Mouse (Mus musculus) adrenal gland, adult 8-10 months (tissue): ENCODE measurements around the gene Caskin2. TPM values are rescaled to one million over a fixed set of nuclear protein-coding genes. Genes with fewer than 3 reads are reported as not detected.
A peak's percentile ranks its signal among the peaks of the same experiment; 100 is the strongest.

Source experiments
- DNase-seq: peaks from one replicate; pipeline ENCODE4 v3.0.0; 2022
- total RNA-seq, 4 experiments: library from RNA; stranded (reverse); gene quantifications; 2 replicates each; pipeline ENCODE4 v1.2.4; 2022

Gene Caskin2
- total RNA-seq, 4 experiments from 2014 or later, result 60.6 to 97.3 (median 78.2) TPM

DNA sequence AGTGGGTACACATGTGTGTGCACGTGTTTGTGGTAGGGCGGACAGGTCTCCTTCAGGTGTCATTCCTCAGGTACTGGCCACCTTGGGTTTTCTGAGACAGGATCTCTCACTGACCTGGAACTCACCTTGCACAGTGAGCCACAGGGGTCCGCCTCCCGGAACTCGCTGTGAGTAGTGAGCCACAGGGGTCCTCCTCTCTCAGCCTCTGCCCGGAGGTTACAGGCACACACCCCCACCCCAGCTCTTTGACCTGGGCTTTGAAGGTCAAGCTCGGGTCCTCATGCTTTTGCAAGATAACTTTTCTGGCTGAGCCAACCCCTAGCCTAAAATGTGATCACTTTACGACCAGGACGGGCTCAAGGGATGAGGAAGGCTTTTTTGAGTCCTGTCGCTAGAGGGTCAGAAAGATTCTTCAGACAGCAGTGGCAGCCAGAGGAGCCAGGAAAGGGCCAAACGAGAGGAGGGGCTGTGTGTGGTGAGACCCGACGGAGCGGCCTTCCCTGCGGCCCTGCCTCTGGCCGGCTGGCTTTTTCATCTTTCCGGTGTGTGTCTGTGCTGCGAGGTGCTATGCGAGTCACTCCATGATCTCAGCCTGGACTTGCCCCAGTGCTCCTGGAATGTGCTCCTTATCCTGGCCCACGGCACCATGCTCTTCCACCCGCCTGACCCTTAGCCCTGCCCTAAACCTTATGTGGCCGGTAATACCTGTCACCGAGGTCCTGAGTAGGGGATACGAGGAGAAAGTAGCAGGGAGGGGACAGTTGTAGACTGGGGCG, 17.3 kb upstream of the Caskin2 start:
- no peak for DNase-seq

DNA sequence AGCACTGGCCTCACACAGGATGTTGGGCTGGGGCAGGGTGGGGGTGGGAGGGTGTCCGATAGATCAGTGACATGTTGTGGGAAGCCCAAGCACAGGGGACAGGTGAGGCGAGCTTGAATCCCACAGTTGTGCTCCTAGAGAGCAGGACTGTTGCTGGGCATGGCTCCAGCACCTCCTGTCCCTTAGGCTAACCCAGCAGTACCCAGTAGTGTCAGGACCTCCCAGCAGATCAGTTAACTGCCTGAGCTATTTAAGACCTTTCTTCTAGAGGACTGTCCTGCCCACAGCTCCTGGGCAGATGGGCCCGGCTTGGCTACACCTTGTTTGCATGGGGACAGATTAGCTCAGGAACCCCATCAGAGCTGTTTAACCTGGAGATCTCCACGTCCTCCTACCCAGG, 15.6 kb upstream of the Caskin2 start:
- DNase-seq, result no peak

DNA sequence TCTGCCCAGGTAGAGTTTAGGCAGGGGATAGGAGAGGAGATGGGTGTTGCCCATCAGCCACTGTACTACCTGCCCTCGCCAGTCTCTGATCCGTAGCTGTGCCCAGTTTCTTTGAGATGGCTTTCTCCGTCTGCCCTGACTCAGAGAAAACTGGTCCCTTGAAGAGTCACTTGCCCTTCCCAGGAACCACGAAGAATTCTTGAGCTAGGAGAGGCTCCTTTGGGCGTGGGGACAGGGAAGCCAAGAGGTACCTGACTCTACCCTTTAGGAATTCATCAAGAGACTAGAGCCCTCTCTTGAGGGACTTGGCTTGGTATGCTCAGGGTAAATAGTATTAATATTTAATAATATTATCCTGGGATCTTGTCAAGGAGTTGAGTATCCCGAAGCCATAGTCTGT, 14.2 kb upstream of the Caskin2 start:
- no peak for DNase-seq

DNA sequence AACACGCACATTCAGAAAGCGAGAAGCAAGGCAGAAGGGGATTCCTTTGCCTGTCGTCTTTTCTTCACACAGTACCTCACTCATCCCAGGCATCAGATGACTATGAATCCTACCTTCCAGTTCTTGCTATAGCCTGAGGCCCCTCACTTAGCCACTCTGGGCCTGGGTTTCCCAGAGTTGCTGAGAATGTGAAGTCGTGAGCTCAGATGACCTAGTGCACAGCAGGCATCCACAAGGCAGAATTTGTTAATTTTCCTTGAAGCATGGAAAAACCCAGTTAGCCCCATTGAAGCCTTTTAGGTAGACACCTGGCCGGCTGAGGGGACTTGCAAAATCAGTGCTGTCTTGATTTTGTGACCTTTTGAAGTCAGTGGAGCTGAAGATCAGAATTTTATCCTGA, 13.0 kb upstream of the Caskin2 start:
- DNase-seq, result no peak

DNA sequence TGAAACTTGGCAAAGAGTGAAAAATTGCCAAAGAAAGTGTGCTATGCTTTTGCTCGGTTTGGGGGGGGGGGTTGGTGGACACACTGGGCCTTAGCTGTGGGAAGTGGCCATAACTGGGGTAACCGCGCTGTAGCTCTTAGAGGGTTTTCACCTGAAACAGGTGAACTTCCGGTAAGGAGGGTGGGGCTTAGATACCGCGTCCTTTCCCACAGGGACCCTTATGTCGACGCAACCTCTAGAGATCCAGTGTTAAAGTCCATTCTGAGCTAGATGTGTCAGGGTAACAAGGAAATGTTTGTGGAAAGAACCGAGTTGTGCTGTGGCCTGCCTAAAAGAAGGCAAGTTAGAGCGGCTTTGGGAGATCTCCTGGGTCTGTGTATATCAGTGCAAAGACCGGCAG, 11.4 kb upstream of the Caskin2 start:
- DNase-seq, result no peak

DNA sequence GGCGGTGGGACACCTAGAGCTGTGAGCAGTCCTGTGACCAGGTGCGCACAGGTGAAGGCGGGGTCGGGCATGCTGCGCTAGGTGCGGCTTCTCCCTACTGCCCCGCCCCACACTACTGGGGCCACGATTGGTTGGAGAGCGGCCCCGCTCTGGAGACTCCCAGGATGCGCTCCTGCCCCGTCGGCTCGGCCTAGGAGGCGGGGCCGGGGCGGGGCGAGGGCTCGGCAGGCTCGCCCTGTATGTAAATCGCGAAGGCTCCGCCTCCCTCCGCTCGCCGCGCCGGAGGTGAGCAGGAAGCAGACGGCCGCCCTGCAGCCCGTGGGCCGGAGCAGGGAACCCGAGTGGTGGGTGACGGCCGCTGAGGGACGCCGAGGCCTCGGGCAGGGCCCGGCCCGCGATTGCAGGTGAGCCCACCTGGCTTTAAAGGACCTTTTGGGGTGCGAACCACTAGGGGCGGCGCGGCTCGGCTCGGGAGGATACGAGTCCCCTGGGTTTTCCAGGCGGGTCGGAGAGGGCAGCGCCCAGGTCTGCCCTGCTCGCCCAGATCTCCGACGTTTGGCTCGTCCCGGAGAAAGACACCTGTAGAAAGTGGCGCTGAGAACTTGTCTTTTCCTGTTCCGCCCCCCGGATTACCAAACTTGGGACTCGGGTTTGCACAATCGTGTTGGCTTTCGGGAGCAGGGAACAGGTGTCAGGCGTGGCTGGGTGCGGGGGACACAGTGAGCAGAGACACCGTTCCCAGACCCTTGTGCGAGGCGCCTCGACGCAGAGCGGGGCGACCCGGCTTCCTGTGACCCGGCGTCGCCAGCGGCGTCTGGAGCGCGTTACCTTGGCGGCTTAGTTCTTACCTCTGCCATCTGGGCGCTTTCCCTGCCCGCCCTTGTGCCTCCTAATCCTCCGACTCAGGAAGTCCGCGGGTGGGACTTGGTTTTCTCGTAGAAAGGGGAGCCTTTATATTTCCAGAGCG, 10.6 kb upstream of the Caskin2 start, which contains the start of gene Llgl2:
Llgl2 (plus strand) TSS at position 276 of the 967 bp plus-strand sequence.
- DNase-seq, result peak; percentile 77

DNA sequence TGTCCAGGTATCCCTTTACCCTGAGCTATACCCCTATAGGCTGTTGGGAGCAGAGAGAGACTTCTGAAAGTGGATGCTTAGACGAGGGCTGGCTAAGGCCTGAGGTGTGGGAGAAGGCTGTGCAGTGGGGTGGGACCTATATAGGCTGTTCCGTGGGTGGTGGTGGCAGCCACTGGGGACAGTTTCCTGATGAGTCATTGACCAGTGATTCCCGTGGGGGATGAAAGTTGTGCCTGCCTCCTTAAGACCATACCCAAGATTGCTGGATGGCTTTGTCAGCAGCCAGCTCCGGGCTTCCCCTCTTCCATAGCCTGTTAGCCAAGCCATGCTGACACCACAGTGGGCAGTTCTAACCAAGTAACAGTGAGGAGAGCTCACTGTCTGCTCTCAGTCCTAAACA, 7.6 kb upstream of the Caskin2 start:
- DNase-seq, result no peak

DNA sequence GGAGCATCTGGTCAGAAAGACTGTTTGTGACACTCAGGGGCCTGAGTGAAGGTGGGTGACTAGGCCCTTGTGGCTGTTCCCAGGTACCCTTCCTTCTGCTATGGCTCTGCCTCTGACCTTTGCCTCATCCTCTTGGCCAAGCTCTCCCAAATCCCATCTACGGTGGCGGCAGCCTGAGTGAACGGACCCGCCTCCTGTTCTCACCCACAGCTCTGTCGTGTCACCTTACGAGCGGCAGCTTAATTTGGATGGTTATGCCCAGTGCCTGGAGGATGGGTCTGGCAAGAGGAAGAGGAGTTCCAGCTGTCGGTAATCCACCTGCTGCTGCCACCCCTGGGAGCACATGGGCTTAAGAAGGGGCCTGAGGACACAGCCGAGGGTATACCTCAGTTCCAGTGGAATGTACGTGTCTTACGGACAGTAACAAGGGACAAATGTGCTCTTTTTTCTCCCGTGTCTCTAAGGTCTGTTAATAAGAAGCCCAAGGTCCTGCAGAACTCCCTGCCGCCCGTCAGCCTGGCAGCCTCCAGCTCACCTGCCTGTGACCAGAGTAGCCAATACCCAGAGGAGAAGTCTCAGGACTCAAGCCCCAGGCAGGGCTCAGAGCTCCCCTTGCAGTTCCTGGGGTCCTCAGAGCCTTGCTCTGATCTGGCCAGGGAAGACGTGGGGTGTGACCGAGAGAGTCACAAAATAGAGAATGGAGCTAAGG, 6.6 kb upstream of the Caskin2 start:
- no peak for DNase-seq

DNA sequence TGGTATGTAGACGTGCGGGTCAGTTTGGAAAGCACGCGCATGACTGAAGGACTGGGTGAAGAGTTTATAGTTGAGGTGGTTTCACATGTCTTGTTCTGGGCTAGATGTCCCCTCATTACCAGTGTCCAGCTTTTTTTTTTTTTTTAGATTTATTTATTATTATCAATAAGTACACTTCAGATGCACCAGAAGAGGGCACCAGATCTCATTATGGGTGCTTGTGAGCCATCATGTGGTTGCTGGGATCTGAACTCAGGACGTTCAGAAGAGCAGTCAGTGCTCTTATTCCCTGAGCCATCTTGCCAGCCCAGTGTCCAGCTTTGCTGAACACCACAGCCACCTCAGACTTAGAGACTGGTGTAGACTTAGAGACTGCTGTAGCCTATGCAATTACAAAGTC, 3.9 kb upstream of the Caskin2 start:
- no peak for DNase-seq

DNA sequence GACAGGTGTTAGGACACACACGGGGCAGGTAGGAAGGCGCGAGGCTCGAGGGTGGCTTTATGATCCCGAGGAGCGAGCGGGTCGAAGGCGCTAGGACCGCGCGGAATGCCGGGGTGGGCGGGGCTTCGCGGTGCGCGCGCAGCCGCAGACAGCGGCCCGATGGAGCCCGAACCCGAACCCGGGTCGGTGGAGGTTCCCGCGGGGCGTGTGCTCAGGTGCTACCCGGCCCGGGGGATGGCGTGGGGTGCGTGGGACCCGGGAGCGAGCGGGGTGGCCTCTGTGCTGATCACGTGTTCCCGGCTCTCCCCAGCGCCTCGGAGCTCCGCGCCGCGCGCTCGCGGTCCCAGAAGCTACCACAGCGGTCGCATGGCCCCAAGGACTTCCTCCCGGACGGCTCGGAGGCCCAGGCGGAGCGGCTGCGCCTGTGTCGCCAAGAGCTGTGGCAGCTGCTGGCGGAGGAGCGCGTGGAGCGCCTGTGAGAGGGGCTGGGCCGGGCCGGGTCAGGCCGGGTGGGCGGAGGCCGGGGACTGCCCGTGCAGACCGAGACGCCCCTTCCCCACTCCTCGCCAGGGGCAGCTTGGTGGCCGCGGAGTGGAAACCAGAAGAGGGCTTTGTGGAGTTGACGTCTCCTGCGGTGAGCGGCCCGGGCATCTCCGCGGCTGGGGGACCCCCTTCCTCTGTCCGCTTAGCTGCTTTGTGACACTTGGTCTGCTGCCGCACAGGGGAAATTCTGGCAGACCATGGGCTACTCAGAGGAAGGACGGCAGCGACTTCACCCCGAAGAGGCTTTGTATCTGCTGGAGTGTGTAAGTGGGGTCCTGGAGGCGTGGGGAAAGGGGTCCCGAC, 1.4 kb upstream of the Caskin2 start, which contains the start of gene Tsen54:
Tsen54 (plus strand) TSS at position 120 of the 846 bp plus-strand sequence.
- DNase-seq, result peak; percentile 75

DNA sequence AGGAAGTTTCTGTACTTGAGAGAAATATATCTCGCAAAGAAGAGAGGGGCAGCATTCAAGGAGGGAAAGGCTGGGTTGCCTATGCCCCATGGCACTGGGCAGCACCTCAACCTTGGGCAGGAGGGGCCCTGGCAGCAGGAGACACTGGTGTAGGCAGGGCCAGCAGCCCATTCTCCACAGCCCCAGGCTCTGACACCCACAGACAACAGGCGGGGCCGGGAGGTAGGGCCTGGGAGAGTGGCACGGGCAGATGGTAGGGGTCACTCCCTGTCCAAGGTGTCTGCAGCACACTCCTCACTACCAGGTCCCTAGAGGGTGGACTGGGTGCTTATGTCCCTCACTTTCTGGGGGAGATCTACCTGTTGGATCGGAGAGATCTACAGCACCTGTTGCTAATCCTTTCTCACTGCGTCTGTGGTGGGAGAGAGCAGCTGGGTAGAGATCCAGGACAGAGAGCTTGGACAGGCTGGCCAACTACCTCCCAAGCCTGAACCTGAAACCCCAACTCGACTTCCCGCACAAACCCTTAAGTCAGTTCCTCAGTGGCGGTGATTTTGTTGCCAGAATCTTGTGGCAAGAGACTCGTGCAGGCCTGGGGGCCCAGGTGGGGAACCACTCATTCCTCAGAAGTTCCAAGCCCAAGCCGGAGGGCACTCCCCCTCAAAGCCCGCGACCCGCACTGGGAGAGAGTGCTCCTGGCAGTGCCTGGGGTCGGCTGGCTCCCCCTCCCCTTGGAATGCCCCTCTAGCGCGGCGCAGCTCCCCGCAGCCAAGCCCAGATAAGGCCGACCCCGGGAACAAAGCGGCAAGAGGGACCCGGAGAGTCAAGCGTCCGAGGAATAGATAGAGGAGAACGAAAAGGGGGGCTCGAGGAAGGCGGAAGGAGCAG, 662 bp downstream of the Caskin2 start:
- peak; percentile 67 for DNase-seq

DNA sequence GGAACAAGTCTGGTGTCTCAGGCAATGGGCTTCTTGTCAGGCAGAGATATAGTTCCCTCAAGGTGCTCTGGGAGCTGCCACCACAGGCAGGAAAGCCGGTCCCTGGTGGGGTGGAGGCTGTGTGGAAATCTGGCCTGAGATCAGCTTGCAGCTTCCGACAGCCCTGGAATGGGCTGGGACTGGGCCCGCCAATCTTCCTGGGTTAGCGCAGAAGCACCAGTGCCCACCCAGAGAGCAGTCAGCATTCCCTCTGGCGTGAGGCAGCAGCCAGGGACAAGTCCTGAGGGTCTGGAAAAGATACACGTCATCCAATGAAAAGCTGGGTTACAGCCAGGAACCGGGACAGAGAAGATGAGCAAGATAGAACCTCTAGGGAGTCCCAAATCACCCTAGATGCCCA, 1.3 kb downstream of the Caskin2 start:
- DNase-seq, result peak; percentile 64

DNA sequence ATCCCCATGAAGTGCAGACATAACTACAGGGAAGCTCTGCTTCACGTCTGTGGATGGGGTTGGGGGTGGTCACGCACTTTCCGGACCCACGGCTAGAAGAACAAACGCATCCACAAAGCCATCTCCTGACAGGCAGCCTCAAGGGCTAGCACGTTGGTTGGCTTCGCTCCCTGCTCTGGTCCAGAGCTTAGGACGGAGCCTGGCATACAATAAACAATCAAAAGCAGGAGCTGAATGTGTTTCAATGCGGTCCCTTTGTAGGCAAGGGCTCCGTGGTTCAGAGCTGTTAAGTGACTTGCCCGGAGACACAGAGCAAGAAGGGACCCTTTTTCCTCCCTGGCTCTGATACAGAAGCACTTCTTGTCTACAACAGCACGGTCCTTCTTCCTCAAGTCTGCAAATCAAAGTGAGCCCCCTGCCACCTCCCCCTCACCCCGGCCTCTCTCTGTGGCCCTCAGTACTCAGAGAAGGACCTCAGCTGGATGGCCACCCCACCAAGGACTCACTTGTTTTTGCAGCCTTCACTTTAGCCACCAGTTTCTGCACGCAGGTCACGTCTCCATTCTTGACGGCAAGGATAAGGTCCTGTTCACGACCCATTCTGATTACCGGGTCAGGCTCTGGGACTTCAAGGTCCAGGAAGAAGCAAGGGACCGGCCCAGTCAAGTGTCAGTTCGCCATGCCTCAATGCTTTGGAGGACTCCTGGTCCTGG, 1.9 kb downstream of the Caskin2 start:
- no peak for DNase-seq

DNA sequence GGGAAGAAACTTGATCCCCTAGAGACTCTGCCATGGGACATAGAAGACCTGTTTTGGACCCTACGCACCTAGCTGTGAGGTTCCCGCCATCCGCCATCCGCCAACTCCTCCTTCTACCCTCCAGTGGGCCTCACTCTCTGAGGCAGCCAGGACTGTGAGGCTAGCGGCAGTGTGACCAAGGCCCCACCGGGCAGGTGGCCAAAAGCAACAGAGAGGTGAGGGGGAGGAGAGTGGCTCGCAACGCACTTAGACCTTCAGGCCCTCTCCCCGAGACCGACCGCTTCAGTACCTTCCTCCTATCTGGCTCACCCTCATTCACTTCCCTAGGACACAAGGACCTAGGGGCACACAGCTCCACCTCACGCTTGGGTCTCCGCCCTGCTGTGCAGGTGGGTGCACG, 3.1 kb downstream of the Caskin2 start:
- DNase-seq, result peak; percentile 86

DNA sequence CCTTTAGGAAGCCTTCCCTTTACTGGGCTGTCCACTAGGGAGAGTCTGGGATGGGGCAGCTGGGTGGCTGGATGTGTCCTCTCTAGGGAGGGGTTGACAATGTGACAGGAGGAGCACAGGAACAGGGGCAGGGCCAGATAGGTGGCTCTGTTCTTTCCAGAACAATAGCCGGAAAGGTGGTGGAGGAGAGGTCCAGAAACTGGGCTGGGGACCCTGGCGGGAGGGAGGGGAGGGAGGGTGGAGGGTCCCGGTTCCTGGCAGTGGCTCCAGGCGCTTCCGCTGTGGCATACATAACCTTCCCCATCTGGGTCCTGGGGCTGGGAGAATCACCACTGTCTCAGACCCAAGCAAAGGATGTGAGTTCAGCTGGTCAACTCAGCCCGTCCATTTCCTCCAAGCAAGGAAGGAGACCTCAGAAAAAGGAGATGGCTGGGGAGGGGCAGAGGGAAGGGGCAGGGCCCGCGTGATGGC, 4.1 kb downstream of the Caskin2 start:
- DNase-seq, result no peak

DNA sequence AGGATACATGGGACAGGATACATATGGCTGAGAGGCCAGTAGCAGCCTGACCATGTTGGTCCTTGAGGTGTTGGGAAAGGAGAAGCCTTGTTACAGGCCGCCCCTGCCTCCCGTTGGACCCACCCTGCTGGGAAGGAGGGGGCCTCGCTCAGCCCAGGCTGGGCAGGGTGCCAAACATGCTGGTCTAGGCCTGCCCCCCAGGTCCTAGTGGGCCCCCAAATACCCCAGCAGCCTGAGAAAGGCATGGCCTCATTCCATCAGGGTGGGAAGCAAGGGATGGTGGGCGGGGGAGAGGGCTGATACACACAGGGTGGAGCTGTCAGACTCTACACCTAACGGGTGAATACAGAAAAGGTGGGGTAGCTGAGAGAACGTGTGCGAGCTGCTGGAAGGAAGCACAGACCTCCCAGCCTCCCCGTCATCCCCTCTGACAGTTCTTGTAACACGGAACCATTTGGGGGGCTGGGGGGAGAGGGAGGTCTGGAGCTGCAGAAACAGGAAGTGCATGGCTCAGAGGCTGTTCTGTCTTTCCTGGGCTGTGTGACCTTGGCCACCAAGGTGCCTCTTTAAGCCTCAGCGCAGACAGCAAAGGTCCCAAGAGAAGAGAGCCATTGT, 4.6 kb downstream of the Caskin2 start:
- DNase-seq, result no peak

DNA sequence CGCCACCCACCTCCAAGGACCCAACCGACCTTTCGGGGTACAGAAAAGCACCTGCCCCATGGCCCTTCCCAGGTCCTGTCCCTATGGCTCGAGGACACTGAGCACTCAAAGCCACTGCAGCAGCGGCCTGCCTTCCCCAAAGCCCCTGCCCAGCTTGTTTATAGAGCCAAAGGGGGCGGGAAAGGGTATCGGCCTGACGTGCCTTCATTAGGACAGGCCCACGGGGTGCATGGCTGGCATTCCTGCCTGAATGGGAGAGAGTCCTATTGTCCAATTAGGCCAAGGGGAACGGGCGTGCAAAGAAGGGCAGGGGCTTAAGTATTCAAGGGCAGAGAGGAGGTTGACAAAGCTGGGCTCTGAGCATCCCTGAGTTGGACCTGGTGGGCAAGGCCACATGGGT, 5.5 kb downstream of the Caskin2 start:
- DNase-seq, result no peak

DNA sequence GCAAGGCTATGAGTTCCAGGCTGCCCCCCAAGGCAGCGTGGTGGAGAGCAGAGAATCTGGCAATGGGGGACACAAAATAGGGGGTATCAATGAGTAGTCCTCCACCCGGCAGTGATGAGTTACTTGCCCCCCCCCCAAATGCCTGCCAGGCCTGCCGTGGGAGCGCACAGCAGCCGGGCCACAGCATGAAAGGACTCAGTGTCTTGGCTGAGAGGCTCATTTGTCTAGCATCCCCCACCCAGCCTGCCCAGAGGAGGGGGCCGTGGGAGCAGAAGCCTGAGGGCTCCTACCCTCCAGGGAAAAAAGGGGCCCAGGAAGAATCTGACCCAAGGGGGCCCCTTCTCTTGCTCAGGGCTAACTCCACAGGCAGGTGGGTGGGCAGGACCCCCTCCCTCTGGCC, 6.1 kb downstream of the Caskin2 start:
- DNase-seq, result no peak

DNA sequence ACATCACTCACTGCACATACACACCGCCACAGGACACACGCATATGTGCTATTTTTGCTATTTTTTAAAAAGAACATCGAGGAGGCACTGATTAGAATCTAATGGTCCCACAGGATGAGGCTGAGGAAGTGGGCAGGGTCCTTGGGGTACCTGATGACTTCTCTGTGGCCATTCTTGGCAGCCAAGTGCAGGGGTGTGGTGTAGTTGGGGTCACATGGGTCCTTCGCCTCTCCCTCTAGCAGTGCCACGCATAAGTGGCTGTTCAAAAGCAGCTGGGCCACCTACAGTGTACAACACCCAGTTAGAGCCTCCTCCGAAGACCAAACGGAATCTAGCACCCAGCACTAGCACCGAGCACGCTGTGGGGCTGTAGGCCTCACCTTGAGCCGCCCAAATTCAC, 7.3 kb downstream of the Caskin2 start:
- no peak for DNase-seq
